Mouse (Mus musculus): ENCODE data around the gene Mctp2. TPM values are rescaled to one million over a fixed set of nuclear protein-coding genes. Genes with fewer than 3 reads are reported as not detected.

The Mctp2 gene
- polyA plus RNA-seq, 1 experiment from 2014 or later, result 0.25 TPM

DNA sequence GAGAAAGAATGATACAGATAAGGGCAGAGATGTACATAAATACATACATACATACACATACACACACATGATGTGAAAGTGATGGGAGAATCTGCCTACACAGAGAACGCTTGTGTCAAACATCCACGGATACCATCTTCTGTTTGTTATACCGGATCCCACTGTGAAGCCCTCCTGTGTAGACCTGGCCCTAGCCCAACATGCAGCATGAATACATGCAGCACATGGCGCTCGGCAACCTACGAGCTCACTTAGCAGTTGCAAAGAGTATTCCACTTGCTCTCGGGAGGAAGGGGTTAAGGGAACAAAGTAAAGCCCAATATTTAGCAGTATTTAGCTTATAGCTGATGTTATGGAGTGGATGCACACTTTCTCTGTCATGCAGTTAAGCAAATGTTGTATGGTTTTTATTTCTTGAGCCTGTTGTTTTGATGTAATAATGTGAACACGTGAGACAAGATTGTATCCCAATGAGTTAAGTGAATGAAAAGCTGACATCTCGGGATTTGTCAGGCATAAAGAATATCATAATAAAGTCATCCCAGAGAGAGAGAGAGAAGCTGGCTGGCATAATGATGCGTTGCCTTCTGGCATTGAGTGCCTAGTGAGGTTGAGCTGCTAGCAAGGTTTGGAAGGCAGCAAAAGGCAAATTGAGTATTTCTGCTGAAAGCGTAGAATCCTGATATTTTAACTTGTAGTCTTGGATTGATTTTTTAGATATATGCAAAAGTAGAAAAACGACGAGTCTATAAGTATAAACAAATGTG is 234.8 kb downstream of the Mctp2 start:
- 78% methylated on average over 13 of the region's 13 CpGs for WGBS
- H3K4me3 ChIP-seq, result no peak overlapping the region
- no peak overlapping the region for H3K9ac ChIP-seq
- H3K9me3 ChIP-seq (replicated peaks), result no peaks in the 10 kb centered on the region
- H3K27me3 ChIP-seq, result no peaks in the 10 kb centered on the region
- ATAC-seq (replicated peaks; ENCODE audit: insufficient number of reproducible peaks, insufficient read depth, low FRiP score, low read depth), result no peak
- H3K4me2 ChIP-seq, result no peak overlapping the region
- H3K36me3 ChIP-seq, result no peaks in the 10 kb centered on the region
- H3K4me1 ChIP-seq (replicated peaks), result no peaks in the 10 kb centered on the region
- H3K27ac ChIP-seq, result no peak overlapping the region

DNA sequence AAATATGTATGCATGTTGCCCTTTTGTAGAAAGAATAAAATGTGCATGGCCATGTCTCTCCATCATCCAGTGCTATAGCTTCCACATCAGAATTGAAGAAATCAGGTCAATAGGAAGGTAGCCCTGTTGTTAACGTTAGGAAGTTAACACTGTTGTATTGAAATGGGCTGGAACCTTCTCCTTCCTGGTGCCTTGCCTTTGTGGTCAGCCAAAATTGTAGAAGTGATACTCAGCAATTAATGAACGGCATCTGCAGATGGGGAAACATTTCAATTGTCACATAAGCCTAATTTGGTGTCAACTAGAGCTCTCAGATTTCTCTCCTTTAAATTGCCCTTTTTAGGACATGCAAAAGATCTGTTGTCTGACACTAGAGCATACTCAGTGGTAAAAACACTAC is 238.0 kb downstream of the Mctp2 start:
- H3K4me1 ChIP-seq (replicated peaks), result no peaks in the 10 kb centered on the region
- H3K4me2 ChIP-seq, result no peak overlapping the region
- H3K27ac ChIP-seq, result no peak overlapping the region
- no peaks in the 10 kb centered on the region for H3K9me3 ChIP-seq (replicated peaks)
- H3K9ac ChIP-seq, result no peak overlapping the region
- no peak for ATAC-seq (replicated peaks; ENCODE audit: insufficient number of reproducible peaks, insufficient read depth, low FRiP score, low read depth)
- no peaks in the 10 kb centered on the region for H3K36me3 ChIP-seq
- WGBS, result 63% methylated on average over 2 of the region's 2 CpGs
- H3K27me3 ChIP-seq, result no peaks in the 10 kb centered on the region
- no peak overlapping the region for H3K4me3 ChIP-seq

DNA sequence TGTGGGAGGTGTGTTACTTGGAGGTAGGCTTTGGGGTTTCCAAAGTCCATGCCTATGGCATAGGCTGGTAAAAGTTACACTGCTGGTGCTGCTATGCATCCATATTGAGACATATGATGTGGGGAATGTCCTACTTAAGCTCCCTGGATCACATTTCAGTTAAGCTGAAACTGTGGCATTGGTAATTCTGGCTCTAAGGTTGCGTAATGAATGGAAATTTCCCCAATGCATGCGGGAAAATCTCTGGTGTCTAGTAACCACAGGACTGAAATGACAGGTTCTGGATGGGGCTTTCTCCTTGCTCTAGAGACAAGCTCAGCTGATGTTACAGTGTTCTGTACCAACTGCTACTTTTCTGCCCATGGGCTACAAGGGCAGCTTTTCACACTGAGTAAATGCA is 240.1 kb downstream of the Mctp2 start:
- Histone ChIP-seq H3K4me1 (replicated peaks) (no peaks in the 10 kb centered on the region), H3K9me3 (replicated peaks) (no peaks in the 10 kb centered on the region), H3K4me3 (no peak overlapping the region), H3K36me3 (no peaks in the 10 kb centered on the region), H3K27me3 (no peaks in the 10 kb centered on the region), H3K4me2 (no peak overlapping the region), H3K9ac (no peak overlapping the region), H3K27ac (no peak overlapping the region)
- ATAC-seq (replicated peaks; ENCODE audit: insufficient number of reproducible peaks, insufficient read depth, low FRiP score, low read depth), result no peak
- WGBS, result 86% methylated on average over 2 of the region's 2 CpGs

DNA sequence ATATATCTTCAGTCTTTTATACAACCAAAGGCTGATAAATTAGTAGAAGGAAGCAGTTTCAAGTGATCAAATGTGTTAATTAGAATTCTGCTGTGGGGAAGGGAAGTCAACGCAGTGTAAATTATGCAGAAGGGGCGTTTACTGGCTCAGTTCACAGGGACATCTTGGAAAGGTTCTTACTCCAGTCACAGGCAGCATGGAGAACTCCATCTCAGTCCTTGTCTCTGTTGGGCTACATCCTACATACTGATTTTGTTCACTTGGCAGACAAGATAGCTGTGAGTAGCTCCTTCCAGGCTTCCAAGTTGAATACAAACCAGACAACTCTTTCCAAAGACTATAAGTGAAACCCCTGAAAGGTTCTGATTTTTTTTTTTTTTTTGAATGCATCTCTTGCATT is 254.6 kb downstream of the Mctp2 start:
- 71% methylated on average over 2 of the region's 2 CpGs for WGBS

DNA sequence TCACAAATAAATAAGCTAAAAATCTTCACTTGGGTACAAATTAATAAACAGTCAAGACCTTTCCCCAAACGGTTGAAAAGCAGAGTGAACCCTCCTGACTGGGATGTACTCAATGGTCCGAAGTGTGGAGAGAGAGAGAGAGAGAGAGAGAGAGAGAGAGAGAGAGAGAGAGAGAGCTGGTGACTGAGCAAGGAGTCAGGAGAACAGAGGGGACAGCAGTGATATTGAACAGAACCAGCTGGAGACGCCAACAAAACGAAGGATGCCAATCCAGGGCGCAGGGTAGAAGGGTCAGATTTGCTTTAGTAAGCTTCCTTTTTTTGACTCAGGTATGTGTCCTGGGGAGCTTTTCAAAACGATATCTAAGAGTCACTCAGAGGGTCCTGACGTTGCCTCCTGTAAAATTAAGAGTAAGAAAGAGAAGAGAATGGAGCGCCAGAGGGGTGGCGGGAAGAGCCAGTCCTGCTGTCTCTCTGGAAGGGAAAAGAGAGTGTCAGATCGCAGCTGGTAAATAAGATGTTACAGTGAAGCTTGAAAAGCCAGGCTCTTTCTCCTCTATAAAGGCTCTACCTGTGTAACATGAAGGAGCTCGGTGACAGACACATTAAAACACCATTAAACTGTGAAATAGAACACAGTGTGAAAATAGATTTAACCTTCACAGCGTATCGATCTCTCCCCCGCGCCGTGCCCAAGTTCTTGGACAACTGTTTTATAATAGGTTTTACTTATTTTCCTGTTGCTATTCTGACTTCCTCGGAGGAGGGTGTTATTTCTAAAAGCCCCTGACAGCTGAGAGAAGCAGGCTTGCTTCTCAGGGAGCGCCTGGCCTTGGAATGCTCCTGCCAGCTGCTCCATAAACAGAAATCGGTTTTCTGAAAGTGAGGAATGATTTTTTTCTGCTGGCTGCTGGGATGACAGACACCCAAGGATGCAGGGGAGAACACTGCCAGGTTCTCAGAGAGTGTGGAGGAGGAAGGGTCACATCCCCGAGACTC is 258.5 kb downstream of the Mctp2 start:
- no peaks in the 10 kb centered on the region for H3K27me3 ChIP-seq
- H3K4me1 ChIP-seq (replicated peaks), result no peaks in the 10 kb centered on the region
- H3K9ac ChIP-seq, result no peak overlapping the region
- H3K4me2 ChIP-seq, result no peak overlapping the region
- no peaks in the 10 kb centered on the region for H3K9me3 ChIP-seq (replicated peaks)
- no peak overlapping the region for H3K27ac ChIP-seq
- no peak overlapping the region for H3K4me3 ChIP-seq
- WGBS, result 55% methylated on average over 20 of the region's 20 CpGs
- no peaks in the 10 kb centered on the region for H3K36me3 ChIP-seq
- ATAC-seq (replicated peaks; ENCODE audit: insufficient number of reproducible peaks, insufficient read depth, low FRiP score, low read depth), result no peak

More for the DNA sequence above, 254.6 kb downstream of the Mctp2 start:
- Histone ChIP-seq H3K4me3 (no peak overlapping the region), H3K9ac (no peak overlapping the region), H3K9me3 (replicated peaks) (no peaks in the 10 kb centered on the region), H3K36me3 (no peaks in the 10 kb centered on the region), H3K4me1 (replicated peaks) (no peaks in the 10 kb centered on the region), H3K27ac (no peak overlapping the region), H3K4me2 (no peak overlapping the region), H3K27me3 (no peaks in the 10 kb centered on the region)
- ATAC-seq (replicated peaks; ENCODE audit: insufficient number of reproducible peaks, insufficient read depth, low FRiP score, low read depth), result no peak
